Mouse (Mus musculus) layer of hippocampus, adult 2 months (tissue): Measurements from ENCODE around the gene 9930104L06Rik. TPM values are rescaled to one million over a fixed set of nuclear protein-coding genes. Genes with fewer than 3 reads are reported as not detected.

Experiments used
- DNase-seq, 2 experiments: peaks; one replicate each; pipeline ENCODE4 v3.0.0; 2022; ENCODE audit warnings: low spot score in 2 of 2
- H3K27ac ChIP-seq: fragments of 200-600 bp; 2 replicates; pipeline ENCODE4 v1.8.1; 2022
- H3K4me3 ChIP-seq: fragments of 200-600 bp; 2 replicates; pipeline ENCODE4 v1.8.1; 2022; ENCODE audit warnings: mild to moderate bottlenecking
- CTCF ChIP-seq: fragments of 200-600 bp; conservative IDR thresholded peaks from 2 replicates; pipeline ENCODE4 v1.8.1; 2022; ENCODE audit warnings: antibody characterized with exemption, mild to moderate bottlenecking, moderate library complexity
- total RNA-seq, 2 experiments: library from RNA; stranded (reverse); gene quantifications; 2 replicates each; pipeline ENCODE4 v1.2.3; 2021

Gene 9930104L06Rik
- total RNA-seq, 2 experiments from 2014 or later: 22.1 to 23.6 TPM

- H3K27ac ChIP-seq: no peak overlapping the region
- TF ChIP-seq CTCF: no peak
- no peak overlapping the region for H3K4me3 ChIP-seq
- no peak for DNase-seq
Observed at GRCm38 (mm10) chr4:124969219-124969848, 32.5 kb downstream of the 9930104L06Rik start.

DNA sequence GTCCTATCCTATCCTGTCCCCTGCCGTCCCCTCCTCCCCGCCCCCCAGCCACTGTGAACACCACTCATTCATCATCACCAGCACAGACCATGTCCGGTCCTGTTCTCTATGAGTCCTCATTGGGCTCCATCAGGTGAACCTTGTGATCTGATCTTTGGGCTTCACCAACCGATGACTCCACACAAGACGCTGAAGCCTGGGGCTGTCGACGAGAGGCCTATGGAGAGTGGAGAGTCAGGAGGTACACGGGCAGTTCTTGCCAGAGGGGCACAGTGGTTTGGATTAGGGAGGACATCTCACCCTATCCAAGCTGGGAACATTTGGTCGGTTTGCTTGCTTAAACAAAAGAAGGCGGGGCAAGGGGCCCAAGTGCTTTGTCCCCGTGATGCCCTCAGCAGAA, 33.3 kb downstream of the 9930104L06Rik start:
- no peak for TF ChIP-seq CTCF
- Histone ChIP-seq H3K27ac (no peak overlapping the region), H3K4me3 (no peak overlapping the region)
- DNase-seq: no peak

DNA sequence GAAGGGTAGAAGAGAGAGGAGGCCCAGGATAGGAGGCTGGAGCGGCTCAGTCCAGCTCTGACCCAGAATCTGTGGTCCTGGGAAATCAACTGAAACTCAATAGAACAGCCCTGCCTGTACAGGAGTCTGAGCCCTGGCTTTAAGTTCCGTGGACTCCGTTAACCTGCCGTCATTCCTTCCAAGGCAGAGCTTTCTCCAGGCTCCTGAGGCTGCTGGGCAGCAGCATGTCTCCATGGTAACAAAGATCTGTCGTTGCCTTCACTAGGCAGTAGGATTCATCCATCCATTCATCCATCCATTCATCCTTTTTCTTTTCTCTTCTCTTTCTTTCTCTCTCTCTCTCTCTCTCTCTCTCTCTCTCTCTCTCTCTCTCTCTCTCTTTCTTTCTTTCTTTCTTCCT, 33.8 kb downstream of the 9930104L06Rik start:
- DNase-seq: no peak
- Histone ChIP-seq H3K4me3 (no peak overlapping the region), H3K27ac (no peak overlapping the region)
- TF ChIP-seq CTCF: no peak

- Histone ChIP-seq H3K4me3 (no peak overlapping the region), H3K27ac (no peak overlapping the region)
- no peak for TF ChIP-seq CTCF
- DNase-seq: no peak
Observed at GRCm38 (mm10) chr4:124971094-124971493, 34.2 kb downstream of the 9930104L06Rik start.

GRCm38 (mm10) chr4:124972316-124972715, 35.5 kb downstream of the 9930104L06Rik start:
- no peak for TF ChIP-seq CTCF
- H3K27ac ChIP-seq: no peak overlapping the region
- H3K4me3 ChIP-seq: no peak overlapping the region
- no peak for DNase-seq

- no peak for TF ChIP-seq CTCF
- no peak for DNase-seq
- Histone ChIP-seq H3K4me3 (no peak overlapping the region), H3K27ac (no peak overlapping the region)
Observed at GRCm38 (mm10) chr4:124973296-124973695, 36.4 kb downstream of the 9930104L06Rik start.

- no peak overlapping the region for H3K4me3 ChIP-seq
- H3K27ac ChIP-seq: no peak overlapping the region
- TF ChIP-seq CTCF: no peak
- no peak for DNase-seq
Observed at GRCm38 (mm10) chr4:124978201-124978600, 41.4 kb downstream of the 9930104L06Rik start.

GRCm38 (mm10) chr4:124983893-124984526, 47.2 kb downstream of the 9930104L06Rik start:
- TF ChIP-seq CTCF: peak; percentile 65
- Histone ChIP-seq H3K4me3 (no peak overlapping the region), H3K27ac (no peak overlapping the region)
- DNase-seq: no peak

DNA sequence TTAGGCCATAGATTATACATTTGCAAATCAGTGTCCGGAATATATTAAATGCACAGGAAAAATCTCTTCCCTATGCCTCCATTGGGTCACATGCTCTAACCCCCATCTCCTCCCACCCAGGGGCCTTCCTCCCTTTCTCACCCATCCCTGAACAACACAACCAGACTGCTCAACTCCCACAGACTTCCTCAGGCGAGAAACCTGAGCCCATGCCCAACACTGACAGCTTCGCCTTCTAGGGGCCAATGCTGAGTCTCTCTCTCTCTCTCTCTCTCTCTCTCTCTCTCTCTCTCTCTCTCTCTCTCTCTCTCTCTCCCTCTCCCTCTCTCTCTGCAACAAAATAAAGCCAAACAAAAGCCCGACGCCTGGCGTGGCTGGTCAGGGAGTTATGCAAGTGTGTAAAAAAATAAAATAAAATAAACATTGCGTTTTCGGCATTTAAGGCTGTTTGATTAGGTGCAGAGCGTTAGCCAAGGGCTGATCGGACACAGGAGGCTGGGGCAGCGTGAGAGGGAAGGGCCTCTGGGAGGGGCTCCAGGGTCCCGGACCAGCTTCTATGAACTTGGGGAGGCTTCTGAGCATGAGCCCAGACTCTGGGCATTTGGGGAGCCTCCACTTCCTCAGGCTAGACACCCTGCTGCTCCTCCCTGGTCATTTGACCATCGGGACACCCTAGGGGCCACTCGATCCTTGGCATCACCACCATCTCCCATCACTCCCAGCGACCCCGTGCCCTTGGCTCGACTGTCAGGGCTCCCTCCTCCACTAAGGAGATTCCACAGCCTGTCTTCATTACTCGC, 48.2 kb downstream of the 9930104L06Rik start:
- DNase-seq: peak in 1 of 2 experiments; percentile 20
- H3K4me3 ChIP-seq: no peak overlapping the region
- no peak for TF ChIP-seq CTCF
- no peak overlapping the region for H3K27ac ChIP-seq

- no peak within 1 kb of the TSS for H3K27ac ChIP-seq
- peak within 1 kb of the TSS; percentile 29 for H3K4me3 ChIP-seq
- no peak for DNase-seq
- TF ChIP-seq CTCF: no peak
Observed at GRCm38 (mm10) chr4:124985671-124986602, 49.1 kb downstream of the 9930104L06Rik start, which contains the start of gene Rspo1. Rspo1 (plus strand) TSS chr4:124986430.

DNA sequence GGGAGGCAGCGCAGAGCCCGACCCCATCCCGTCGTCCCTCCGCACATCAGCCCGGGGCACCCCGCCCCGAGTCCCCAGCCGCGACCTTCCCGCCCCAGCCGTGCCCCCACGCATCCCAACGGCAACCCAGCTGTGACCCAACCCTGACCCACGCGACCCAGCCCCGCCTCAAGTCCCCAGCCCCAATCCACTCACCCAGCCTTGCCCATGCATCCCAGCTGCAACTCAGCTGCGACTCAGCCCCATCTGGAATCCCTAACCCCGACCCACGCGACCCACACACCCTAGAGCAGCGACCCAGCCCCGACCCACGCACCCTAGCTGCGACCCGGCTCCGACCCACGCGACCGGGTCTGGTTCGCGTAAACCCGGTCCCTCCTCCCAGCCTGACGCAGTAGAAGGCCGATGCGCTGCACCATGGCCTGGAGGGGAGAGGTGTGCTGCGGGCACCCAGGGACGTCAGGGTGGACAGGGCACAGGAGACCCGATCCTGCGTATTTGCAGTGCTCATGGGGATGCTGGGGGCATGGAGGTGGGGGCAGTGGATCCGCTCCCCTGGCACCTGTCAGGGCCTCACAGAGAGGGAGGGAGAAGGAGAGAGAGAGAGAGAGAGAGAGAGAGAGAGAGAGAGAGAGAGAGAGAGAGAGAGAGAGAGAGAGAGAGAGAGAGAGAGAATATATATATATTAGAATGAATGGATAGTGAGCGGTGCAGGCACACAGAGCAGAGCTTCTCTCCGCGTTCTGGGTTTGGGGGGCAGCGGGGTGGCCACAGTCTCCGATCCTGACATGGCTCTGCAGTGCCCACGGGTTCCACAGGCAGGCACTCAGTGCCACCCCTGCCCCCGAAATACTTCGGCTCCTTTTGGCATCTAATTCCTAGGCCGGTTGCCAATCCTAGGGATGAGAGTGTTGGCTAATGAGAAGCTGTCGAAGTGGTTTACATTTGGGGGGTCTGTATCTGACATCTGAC, 50.2 kb downstream of the 9930104L06Rik start:
- Histone ChIP-seq H3K4me3 (peak overlapping the region; percentile 29), H3K27ac (no peak overlapping the region)
- DNase-seq: no peak
- no peak for TF ChIP-seq CTCF

DNA sequence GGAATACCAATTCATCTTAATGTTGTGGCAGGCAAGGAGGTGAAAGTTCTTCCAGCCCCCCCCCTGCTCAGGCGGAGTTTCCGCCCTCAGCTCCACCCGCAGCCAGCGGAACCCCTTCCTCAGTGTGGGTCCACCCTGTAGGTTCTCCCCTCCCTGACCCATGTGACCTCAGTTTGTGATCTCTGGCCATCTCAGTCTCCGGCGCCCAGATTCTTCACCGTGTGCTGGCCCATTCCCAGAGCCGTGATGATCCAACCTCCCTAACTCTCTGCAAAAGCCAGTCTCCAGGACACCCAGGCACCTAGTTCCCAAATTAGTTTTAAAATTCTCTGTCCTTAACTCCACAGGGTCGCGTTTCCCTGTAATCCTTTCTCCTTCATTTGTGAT, 50.9 kb downstream of the 9930104L06Rik start:
- H3K4me3 ChIP-seq: no peak overlapping the region

More for the DNA sequence above, 50.9 kb downstream of the 9930104L06Rik start:
- no peak for DNase-seq
- no peak for TF ChIP-seq CTCF
- H3K27ac ChIP-seq: no peak overlapping the region
